Mouse (Mus musculus): Measurements from ENCODE around the gene Nckap5l.

- TF ChIP-seq POLR2A (IDR thresholded peaks at IDR 0.05; ENCODE audit: insufficient read depth, low read depth, low read length), result no peak
- TF ChIP-seq CTCF (IDR thresholded peaks at IDR 0.05; ENCODE audit: insufficient read depth, low read depth, low read length), result no peak
Measured at GRCm38 (mm10) chr15:99442358-99442757, 15.2 kb downstream of the Nckap5l start.

All from olfactory bulb, adult 2 months (tissue).